9 mouse cellular contexts compared by ENCODE assay signal in genomic region chr6:137135506-137136391, GRCm38 (mm10). TPM values are rescaled to one million over a fixed set of nuclear protein-coding genes. Genes with fewer than 3 reads are reported as not detected.
A peak's percentile ranks its signal among the peaks of the same experiment; 100 is the strongest.
DNase-seq lines count a peak whose midpoint lies in the region; ATAC-seq and TF ChIP-seq lines count a peak whose summit lies in the region.
"Had no signal": no experiment of that assay in that cellular context is flagged by ENCODE, and none has a peak within 500 bp of the region (broad histone marks: within the 10 kb centered on the region; RNA-seq: fewer than 3 reads in every experiment).

No protein-coding gene starts in this region.

- H3K4me1 ChIP-seq in embryonic facial prominence, embryonic 13.5 days: peaks cover 35% of the 10 kb centered on the region
- peaks cover 25% of the 10 kb centered on the region for H3K4me1 ChIP-seq in hindbrain, embryonic 10.5 days (replicated peaks)
- no peaks in the 10 kb centered on the region for H3K4me1 ChIP-seq in liver, postnatal 0 days (ENCODE audit: insufficient read depth)

- intact Hi-C loops in left cerebral cortex, postnatal 14 days (cut with DNase I): no loop called here

- H3K4me3 ChIP-seq in embryonic facial prominence, embryonic 13.5 days: no peak overlapping the region
- H3K4me3 ChIP-seq in hindbrain, embryonic 10.5 days: no peak overlapping the region
- H3K4me3 ChIP-seq in liver, postnatal 0 days (ENCODE audit: low read depth, low read length): no peak overlapping the region

- H3K9me3 ChIP-seq in embryonic facial prominence, embryonic 13.5 days: no peaks in the 10 kb centered on the region
- no peaks in the 10 kb centered on the region for H3K9me3 ChIP-seq in hindbrain, embryonic 10.5 days
- no peaks in the 10 kb centered on the region for H3K9me3 ChIP-seq in liver, postnatal 0 days (ENCODE audit: low read length)

- H3K9ac ChIP-seq in embryonic facial prominence, embryonic 13.5 days: no peak overlapping the region
- no peak overlapping the region for H3K9ac ChIP-seq in liver, postnatal 0 days (replicated peaks)

- 0 out of 2 replicates have a peak, but pooled peaks have one; percentile 20 for ATAC-seq in embryonic facial prominence, embryonic 13.5 days (ENCODE audit: insufficient number of reproducible peaks, insufficient read depth, low FRiP score, low TSS enrichment, low read depth)
- ATAC-seq in liver, postnatal 0 days: no peak

- 30% methylated on average over 20 of the region's 20 CpGs for WGBS in embryonic facial prominence, embryonic 13.5 days
- WGBS in hindbrain, embryonic 10.5 days: 56% methylated on average over 20 of the region's 20 CpGs
- 67% methylated on average over 20 of the region's 20 CpGs for WGBS in liver, postnatal 0 days (ENCODE audit: insufficient replicate concordance)

- peak; percentile 41 for DNase-seq in kidney, adult 9 months
- no peak for DNase-seq in kidney, adult 11 months
- no peak for DNase-seq in hindbrain, embryonic 10.5 days (ENCODE audit: low spot score)
- no peak for DNase-seq in liver, postnatal 0 days
- DNase-seq in left cerebral cortex, postnatal 14 days (ENCODE audit: low spot score in 2 of 2): no peak
- DNase-seq in urinary bladder, postnatal 14 days (ENCODE audit: low spot score): no peak
- no peak for DNase-seq in lung, postnatal 25 days (ENCODE audit: low spot score)

- no peak for TF ChIP-seq CTCF in liver, postnatal 0 days (IDR thresholded peaks at IDR 0.05; ENCODE audit: low read depth)

- TF ChIP-seq EP300 in liver, postnatal 0 days (IDR thresholded peaks at IDR 0.05; ENCODE audit: low read depth): no peak

- H3K27ac ChIP-seq in embryonic facial prominence, embryonic 13.5 days: peak overlapping the region; percentile 58; the same call in 1 of the 2 replicates
- H3K27ac ChIP-seq in hindbrain, embryonic 10.5 days: 0 out of 2 replicates have a peak overlapping the region, but pooled peaks have one; percentile 18
- H3K27ac ChIP-seq in liver, postnatal 0 days (ENCODE audit: low read depth): peak overlapping the region; percentile 34; the same call in 1 of the 2 replicates

- H3K4me2 ChIP-seq in embryonic facial prominence, embryonic 13.5 days: peak overlapping the region; percentile 7; the same call in 1 of the 2 replicates
- H3K4me2 ChIP-seq in liver, postnatal 0 days (ENCODE audit: low read depth, low read length): no peak overlapping the region

- no peaks in the 10 kb centered on the region for H3K27me3 ChIP-seq in embryonic facial prominence, embryonic 13.5 days
- 0 out of 2 replicates have a peak, but pooled peaks cover 2% of the 10 kb centered on the region for H3K27me3 ChIP-seq in hindbrain, embryonic 10.5 days (ENCODE audit: insufficient read depth, poor library complexity, severe bottlenecking)
- no peaks in the 10 kb centered on the region for H3K27me3 ChIP-seq in liver, postnatal 0 days (ENCODE audit: insufficient read depth, low read length)

- no peaks in the 10 kb centered on the region for H3K36me3 ChIP-seq in embryonic facial prominence, embryonic 13.5 days
- no peaks in the 10 kb centered on the region for H3K36me3 ChIP-seq in hindbrain, embryonic 10.5 days
- H3K36me3 ChIP-seq in liver, postnatal 0 days (replicated peaks; ENCODE audit: insufficient read depth, low read length): no peaks in the 10 kb centered on the region
- H3K36me3 ChIP-seq: G1E had no signal

RNA-seq across cellular contexts. Expression of gene Rerg, which starts 34.5 kb away (rescaled TPM):
- 19.4 and 37.6 TPM in 2 replicates for polyA plus RNA-seq in embryonic facial prominence, embryonic 13.5 days (2015; fragmentation: Nextera tagmentation; extraction: Ambion mirVana)
- 0.65 and 1.5 TPM in 2 replicates for polyA plus RNA-seq in hindbrain, embryonic 10.5 days (2016; fragmentation: Nextera tagmentation; extraction: Ambion mirVana)
- polyA plus RNA-seq in liver, postnatal 0 days (2015; fragmentation: Nextera tagmentation; extraction: Ambion mirVana): 5.6 and 6.9 TPM in 2 replicates
- 1 to 10 TPM; 8.1 to 9.3 TPM for total RNA-seq in left cerebral cortex, postnatal 14 days (2021)
- polyA plus RNA-seq: G1E had no signal
